Mouse (Mus musculus) liver, adult (tissue): Measurements from ENCODE around the gene Olfr718-ps1.
A peak's percentile ranks its signal among the peaks of the same experiment; 100 is the strongest.

Source experiments
- GATA4 ChIP-seq: IDR thresholded peaks from 2 replicates; pipeline ENCODE4 v1.6.1; 2014; ENCODE audit warnings: mild to moderate bottlenecking, low read length; ENCODE audit not compliant: insufficient replicate concordance

Gene Olfr718-ps1

DNA sequence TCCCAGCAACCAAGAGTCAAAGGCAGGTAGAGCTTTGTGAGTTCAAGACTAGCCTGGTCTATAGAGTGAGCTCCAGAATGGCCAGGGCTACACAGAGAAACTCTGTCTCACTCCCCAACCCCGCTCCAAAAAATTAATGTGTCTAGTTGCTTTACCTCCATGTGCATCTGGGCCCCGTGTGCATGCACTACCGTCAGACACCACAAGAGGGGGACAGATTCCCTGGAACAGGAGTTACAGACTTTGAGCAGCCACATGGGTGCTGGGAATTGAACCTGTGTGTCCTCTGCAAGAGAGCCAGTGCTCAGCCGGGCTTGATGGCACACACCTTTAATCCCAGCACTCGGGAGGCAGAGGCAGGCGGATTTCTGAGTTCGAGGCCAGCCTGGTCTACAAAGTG is 17.0 kb downstream of the Olfr718-ps1 start:
- TF ChIP-seq GATA4 = no peak

DNA sequence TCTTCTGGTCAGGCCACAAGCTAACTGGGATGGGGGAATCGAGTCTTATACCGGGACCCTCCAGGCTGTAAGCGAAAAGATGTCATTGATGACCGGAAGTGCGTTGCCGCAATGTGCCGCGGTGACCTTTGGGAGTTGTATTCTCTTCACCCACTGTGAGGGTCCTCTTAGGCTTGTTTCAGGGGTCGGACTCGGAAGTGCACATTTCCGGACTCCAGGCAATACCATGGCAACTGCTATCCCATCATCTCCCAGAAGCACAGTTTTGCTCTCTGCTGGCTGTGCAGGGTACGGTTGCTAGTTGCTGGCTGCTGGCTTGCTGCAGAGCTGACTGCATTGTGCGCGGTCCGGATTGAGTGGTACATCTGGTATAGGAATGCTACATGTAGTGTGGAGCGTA is 18.3 kb downstream of the Olfr718-ps1 start:
- TF ChIP-seq GATA4 = no peak

DNA sequence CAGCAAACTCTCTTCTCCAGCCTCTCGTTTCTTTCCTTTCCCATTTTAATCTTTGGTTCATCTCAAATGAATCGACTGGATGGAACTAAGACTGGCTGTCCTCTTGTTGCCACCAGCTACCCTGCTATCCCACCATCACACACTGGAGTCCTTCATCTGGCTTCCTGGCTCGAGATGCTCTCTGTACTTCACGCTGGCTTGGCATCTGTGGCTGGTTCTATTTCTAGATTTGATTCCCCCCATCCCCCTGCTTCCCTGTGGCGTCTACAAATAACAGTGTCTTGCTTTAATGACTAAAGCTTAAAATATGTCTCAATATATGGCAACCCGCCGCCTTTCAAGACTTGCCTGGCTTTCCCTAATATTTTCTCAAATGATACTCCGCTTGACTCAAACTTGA is 19.5 kb downstream of the Olfr718-ps1 start:
- TF ChIP-seq GATA4 = no peak

DNA sequence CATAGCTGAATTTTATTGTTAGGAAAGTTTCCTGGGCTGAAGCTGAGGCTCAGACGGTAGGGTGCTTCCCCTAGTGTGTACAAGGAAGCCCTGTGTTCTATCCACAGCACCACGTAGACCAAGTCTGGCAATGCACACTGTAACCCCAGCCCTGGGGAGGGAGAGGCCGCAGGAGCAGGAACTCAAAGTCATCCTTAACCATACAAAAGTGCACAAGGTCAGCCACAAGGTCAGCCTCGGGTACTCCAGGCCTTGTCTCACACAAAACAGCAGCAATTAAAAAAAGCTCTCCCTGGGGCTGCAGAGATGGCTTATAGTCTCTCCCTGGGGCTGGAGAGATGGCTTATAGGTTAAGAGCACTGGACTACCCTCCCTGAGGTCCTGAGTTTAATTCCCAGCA is 20.5 kb downstream of the Olfr718-ps1 start:
- no peak for TF ChIP-seq GATA4

DNA sequence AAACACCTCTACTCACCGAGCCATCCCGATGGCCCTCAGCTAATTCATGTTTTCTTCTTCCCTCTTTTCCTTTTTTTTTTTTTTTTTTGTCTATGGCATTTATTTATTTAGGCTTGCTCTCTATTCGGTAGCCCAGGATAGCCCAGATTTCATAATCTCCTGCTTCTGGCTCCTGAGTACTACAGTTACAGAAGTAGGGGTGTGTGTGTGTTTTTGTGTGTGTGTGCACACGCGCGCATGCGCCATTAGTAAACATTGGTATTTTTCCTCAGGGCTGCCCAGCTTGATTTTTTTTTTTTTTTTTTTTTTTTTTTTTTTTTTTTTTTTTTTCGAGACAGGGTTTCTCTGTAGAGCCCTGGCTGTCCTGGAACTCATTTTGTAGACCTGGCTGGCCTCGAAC is 21.3 kb downstream of the Olfr718-ps1 start:
- TF ChIP-seq GATA4 = no peak

DNA sequence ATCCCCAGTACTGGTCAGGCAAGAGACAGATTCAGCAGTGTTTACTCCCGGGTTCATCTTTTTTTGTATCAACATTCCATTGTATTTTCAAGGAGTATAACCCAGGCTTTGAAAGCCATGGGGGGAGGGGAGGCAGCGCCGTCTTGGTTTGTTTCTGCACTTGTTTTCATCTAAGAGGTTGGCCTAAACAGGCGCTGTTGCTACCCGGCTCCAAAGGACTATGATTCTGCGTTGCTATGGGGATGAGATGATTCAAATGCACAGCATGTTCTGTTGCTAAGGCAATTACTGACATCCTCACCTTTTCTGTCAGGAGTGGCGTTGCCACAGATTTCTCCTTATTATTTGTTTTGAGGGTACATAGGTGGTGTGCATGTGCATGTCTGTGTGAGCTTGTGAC is 21.8 kb downstream of the Olfr718-ps1 start:
- no peak for TF ChIP-seq GATA4

DNA sequence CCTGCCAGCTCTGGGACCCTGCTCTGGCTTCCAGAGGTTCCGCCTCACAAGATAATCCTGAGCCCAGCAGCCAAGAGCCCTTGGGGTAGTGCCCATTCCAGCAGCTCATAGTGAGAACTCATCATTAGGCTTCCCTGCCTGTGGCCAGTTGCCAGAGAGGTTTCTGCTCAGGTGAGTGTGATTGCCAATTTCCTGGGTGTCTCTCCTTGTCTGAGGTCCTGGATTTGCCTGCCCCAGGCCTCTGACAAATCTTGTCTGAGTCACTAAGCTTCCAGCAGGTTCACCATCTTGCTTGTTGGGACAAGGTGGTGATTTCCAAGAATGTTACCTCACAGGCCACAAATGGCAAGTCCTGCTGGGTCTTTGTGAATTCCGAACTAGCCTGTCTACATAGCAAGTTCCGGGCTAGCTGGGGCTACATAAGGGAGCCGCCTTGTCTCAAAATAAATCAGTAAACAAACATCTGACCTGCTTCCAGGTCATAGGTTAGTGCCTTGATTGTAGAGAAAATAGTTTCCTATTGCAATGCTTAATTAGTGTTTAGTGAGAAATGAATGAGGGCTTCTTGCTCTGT is 22.5 kb downstream of the Olfr718-ps1 start:
- TF ChIP-seq GATA4 = no peak

DNA sequence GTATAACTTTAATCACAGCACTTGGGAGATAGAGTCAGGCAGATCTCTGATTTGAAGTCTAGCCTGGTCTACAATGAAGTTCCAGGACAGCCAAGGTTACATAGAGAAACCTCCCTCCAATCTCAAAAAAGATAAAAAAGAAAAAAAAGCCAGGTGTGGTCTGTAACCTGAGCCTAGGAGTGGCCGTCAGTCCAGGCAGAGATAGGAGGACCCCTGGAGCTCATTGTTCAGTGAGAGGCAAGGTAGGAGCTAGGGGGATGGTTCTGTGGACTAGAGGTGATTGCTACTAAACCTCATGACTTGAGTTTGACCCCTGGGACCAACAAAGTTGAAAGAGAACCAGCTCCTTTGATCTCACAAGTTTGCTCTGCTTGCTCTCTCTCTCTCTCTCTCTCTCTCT is 24.7 kb downstream of the Olfr718-ps1 start:
- TF ChIP-seq GATA4 = no peak

DNA sequence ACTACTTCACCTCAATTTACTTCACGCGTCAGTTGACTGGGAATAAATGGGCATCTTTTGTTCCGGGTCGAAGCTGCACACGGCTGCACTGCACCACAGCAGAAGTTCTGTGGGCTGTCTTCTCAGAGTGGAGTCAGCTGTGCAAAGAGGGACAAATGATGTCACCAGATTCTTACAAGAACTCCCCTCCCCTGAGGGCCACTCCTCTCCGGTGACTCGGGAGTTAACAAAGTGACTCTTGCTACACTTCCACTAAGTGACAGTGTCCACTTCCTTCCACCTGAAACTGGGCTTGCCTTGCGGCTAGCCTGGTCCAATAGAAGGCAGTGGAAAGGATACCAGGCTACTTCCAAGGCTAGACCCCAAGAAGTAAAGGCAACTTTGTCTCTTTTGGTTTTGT is 25.3 kb downstream of the Olfr718-ps1 start:
- no peak for TF ChIP-seq GATA4

DNA sequence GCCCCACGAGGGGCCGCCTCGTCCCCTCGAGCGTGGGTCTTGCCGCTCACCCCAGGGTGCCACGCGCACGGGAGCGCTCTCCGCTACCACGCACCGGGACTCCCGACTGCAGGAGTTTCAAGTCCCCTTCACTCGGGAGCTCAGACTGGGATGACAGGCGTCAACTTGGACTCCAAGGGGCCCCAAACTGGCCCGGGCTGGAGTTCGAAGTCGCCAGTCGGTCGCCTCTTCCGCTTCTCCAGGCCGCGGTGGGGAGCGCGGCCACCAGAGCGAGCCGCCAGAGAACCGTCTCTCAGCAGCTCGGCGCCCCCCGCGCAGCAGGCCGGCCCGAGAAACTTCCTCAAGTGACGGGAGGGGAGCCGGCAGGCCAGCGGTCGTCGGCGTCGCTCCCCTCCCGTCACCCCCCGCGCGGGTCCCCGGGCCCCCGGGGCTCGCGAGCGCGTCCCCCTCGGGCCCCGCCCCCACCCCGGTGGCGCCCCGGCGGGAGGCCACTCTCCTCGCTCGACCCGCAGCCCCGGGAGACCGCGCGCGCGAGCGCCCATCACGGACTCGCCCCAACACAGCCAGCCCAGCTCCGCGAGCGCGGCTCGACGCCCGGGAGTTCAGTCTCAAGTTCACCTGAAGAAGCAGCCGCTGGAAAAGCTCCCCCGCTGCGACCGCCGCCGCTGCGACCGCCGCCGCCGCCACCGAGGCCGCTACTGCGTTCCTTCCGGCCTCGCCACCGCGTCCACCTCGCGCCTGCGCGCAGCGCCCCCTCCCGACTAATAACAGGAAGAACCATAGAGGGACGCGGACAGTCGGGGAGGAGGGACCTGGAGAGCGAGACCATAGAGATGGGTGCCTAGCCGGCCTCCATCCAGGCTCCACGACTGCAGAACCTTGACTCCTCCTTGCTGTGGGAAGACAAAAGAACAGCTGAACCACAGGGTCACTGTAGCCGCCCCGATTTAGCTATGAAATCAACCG is 34.8 kb downstream of the Olfr718-ps1 start, which contains the start of gene Rnf216:
Gene Rnf216 (minus strand): TSS at position 714 of the 966 bp plus-strand sequence.
- peak; percentile 40; the same call in 1 of the 2 replicates for TF ChIP-seq GATA4

DNA sequence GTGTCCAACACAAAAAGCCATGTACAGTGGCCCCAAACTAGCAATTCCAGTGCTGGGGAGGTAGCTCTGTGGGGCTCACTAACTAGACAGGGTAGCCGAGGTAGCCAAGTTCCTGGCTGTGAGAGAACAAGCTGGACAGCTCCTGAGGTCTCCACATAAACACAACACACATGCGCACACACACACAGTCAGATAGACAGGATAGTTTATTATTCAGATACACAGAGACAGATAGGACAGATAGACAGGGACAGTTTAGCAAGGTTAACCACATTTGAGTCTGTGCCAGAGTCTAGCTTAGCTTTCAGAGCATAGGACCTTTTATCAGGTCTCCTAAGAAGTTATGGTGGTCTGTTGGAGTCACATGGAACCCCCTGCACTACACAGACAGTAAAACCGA is 40.5 kb downstream of the Olfr718-ps1 start:
- TF ChIP-seq GATA4 = no peak

DNA sequence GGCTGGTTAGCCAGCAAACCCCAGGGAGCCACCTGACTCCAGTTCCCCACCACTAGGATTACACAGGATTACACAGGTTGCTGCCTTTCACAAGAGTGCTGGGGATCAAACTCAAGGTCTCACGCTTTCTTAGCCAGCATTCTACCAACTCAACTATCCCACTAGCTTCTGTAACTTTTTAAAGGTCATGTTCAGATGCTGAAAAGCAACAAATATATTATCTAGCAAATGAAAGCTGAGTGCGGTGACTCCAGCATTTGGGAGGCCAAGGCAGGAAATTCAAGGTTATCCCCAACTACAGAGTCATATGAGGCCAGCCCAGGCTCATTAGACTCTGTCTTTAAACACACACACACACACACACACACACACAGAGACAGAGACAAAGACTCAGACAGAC is 44.1 kb downstream of the Olfr718-ps1 start:
- no peak for TF ChIP-seq GATA4

DNA sequence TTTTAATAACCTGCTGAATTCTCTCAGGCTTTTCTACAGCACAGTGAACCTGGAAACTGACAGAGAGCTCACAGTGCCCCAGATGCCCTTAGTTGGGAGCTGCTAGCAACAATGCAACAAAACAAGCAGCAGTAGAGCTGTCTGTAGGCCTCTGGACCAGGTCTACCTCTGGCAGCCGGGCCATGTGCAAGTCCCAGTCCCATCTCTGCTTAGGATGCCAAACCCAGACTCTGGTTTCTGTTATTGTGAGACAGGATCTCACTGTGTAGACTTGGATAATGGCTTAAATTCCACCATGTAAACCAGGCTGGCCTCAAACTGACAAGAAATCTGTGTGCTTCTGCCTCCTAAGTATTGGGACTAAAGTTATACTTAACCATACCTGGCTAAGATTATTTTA is 45.8 kb downstream of the Olfr718-ps1 start:
- TF ChIP-seq GATA4 = no peak

DNA sequence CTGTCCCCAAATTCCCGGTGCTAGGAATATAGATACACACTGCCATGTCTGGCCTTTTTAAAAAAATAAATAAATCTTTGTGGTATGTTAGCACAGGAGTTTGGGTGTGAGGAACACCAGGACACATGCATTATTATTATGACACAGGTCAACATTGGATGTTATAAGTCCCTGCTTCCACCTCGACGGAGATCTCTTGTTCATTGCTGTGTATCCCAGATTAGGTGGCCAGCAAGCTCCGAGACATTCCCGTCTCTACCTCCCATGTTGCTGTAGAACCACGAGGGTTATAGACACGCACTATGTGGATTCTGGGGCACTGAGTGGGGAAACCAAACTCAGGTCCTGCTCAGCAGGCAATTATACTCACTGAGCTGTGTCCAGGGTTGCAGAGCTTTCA is 52.1 kb downstream of the Olfr718-ps1 start:
- no peak for TF ChIP-seq GATA4

DNA sequence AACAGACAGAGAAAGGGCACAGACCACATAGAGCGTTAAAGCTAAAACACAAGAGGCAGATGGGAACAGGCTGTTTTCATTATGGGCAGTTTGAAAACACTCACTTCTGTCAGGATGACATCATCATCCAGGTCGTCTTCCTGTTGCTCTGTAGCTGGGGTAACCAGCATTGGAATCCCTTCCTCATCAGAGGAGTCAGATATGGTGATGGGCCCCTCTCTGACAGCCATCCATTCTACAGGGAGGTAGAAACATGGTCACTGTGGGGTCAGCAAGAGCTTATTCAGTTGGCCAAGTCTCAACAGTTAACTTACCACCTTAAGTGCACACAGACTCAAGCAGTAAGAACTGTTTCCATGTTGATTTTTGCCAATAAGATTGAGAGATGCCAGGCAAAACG is 54.5 kb downstream of the Olfr718-ps1 start:
- no peak for TF ChIP-seq GATA4

DNA sequence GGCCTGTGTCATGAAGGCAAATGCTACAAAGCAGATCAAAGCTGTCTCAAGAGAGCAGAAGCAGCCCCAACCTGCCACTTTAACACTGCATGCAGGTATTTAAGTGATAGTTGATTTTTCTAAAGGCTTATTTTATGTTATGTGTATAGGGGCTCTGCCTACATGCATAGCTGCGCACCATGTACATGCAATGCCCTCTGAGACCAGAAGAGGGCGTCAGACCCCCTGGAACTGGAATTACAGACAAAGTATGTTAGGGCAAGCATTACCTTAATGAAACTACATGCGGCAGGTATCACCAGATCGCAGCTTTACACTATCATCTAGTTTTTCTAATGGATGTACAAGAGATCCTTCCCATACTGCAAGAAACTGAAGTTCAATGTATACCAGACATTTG is 62.5 kb downstream of the Olfr718-ps1 start:
- no peak for TF ChIP-seq GATA4
